Mouse (Mus musculus) hindbrain, embryonic 11.5 days (tissue): Measurements from ENCODE around the gene Iqgap2. TPM values are rescaled to one million over a fixed set of nuclear protein-coding genes. Genes with fewer than 3 reads are reported as not detected.

Experiments
- ATAC-seq: fragments of 200-750 bp; cut with Nextera tagmentation; 2 replicates; pipeline ENCODE4 v1.8.0; 2017; ENCODE audit warnings: mild to moderate bottlenecking, moderate TSS enrichment, moderate library complexity; ENCODE audit not compliant: low FRiP score
- DNase-seq: peaks from one replicate; pipeline ENCODE4 v3.0.0-alpha.2; 2015; ENCODE audit warnings: low spot score
- H3K27ac ChIP-seq: fragments of 300-500 bp; sonication (generic); 2 replicates; pipeline ENCODE4 v1.5.1; 2014; ENCODE audit warnings: mild to moderate bottlenecking, low read depth, low read length
- H3K27me3 ChIP-seq: fragments of 300-500 bp; sonication (generic); 2 replicates; pipeline ENCODE4 v1.6.1; 2014; ENCODE audit warnings: mild to moderate bottlenecking, low read length, moderate library complexity, mixed read lengths; ENCODE audit not compliant: control insufficient read depth, insufficient read depth
- H3K36me3 ChIP-seq: fragments of 300-500 bp; sonication (generic); 2 replicates; pipeline ENCODE4 v1.6.1; 2014; ENCODE audit warnings: mild to moderate bottlenecking, low read length, moderate library complexity, mixed read lengths; ENCODE audit not compliant: control insufficient read depth, insufficient read depth
- H3K4me1 ChIP-seq: fragments of 300-500 bp; sonication (generic); replicated peaks from 2 replicates; pipeline ENCODE4 v1.6.1; 2014; ENCODE audit warnings: low read length, mixed read lengths; ENCODE audit not compliant: control insufficient read depth, insufficient read depth
- H3K4me2 ChIP-seq: fragments of 300-500 bp; sonication (generic); replicated peaks from 2 replicates; pipeline ENCODE4 v1.6.1; 2014; ENCODE audit warnings: mild to moderate bottlenecking, low read depth, low read length
- H3K4me3 ChIP-seq: fragments of 300-500 bp; sonication (generic); 2 replicates; pipeline ENCODE4 v1.5.1; 2014; ENCODE audit warnings: low read depth, low read length
- H3K9ac ChIP-seq: fragments of 300-500 bp; sonication (generic); 2 replicates; pipeline ENCODE4 v1.6.1; 2014; ENCODE audit warnings: low read depth, low read length
- H3K9me3 ChIP-seq: fragments of 300-500 bp; sonication (generic); 2 replicates; pipeline ENCODE4 v1.6.1; 2016; ENCODE audit warnings: low read length; ENCODE audit not compliant: control insufficient read depth
- WGBS: fragments of 180-500 bp; shearing (Covaris S2); extraction: QIAGEN DNeasy Blood & Tissue Kit; methylation state at CpG from one replicate; pipeline ENCODE4 v1.1.7; 2014; 5-methylcytosine and 5-hydroxymethylcytosine counted together
- polyA plus RNA-seq: library from polyadenylated mRNA; unstranded; fragments of >200 nt; fragmentation: Nextera tagmentation; extraction: Ambion mirVana; gene quantifications from 2 replicates; pipeline ENCODE4 v1.2.1, GENCODE M21; 2014

The Iqgap2 gene
- polyA plus RNA-seq, 1 experiment from 2014 or later: 20.7 TPM

GRCm38 (mm10) chr13:95595411-95595810, 296.3 kb downstream of the Iqgap2 start:
- no peak for ATAC-seq
- H3K9ac ChIP-seq: no peak overlapping the region
- no peaks in the 10 kb centered on the region for H3K4me1 ChIP-seq
- H3K4me2 ChIP-seq: no peak overlapping the region
- no peaks in the 10 kb centered on the region for H3K36me3 ChIP-seq
- no peak overlapping the region for H3K27ac ChIP-seq
- no peak overlapping the region for H3K4me3 ChIP-seq
- WGBS: 90% methylated on average over 7 of the region's 7 CpGs
- H3K27me3 ChIP-seq: no peaks in the 10 kb centered on the region
- no peak for DNase-seq
- H3K9me3 ChIP-seq: no peaks in the 10 kb centered on the region

GRCm38 (mm10) chr13:95592860-95593259, 298.9 kb downstream of the Iqgap2 start:
- Histone ChIP-seq H3K4me3 (no peak overlapping the region), H3K4me1 (no peaks in the 10 kb centered on the region), H3K9me3 (no peaks in the 10 kb centered on the region), H3K4me2 (no peak overlapping the region), H3K27ac (no peak overlapping the region), H3K9ac (no peak overlapping the region), H3K36me3 (no peaks in the 10 kb centered on the region), H3K27me3 (no peaks in the 10 kb centered on the region)
- 86% methylated on average over 10 of the region's 10 CpGs for WGBS
- ATAC-seq (no peak), DNase-seq (no peak)

DNA sequence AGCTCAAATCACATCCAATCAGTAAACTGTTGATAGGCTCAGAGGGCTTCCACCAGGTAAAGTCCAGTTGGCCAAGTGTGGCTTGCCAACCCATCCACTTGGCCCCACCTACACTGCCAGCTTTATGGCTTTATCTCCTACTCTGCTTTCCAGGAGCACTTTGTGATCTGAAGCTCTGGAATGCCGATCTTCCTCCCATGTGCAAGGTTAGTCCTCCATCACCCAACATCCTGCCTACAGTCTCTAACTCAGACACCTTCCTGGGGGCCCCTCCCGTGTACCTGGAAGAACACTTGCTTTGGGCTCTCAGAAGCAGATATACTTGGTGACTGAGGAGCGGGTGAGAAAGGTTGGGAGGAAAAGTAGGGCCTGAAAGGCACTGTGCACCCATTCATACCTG, 300.1 kb downstream of the Iqgap2 start:
- ATAC-seq (no peak), DNase-seq (no peak)
- H3K27ac ChIP-seq: no peak overlapping the region
- H3K9ac ChIP-seq: no peak overlapping the region
- 96% methylated on average over 3 of the region's 3 CpGs for WGBS
- H3K36me3 ChIP-seq: no peaks in the 10 kb centered on the region
- H3K4me1 ChIP-seq: no peaks in the 10 kb centered on the region
- no peak overlapping the region for H3K4me3 ChIP-seq
- H3K4me2 ChIP-seq: no peak overlapping the region
- H3K27me3 ChIP-seq: no peaks in the 10 kb centered on the region
- H3K9me3 ChIP-seq: no peaks in the 10 kb centered on the region

GRCm38 (mm10) chr13:95587628-95588027, 304.1 kb downstream of the Iqgap2 start:
- no peaks in the 10 kb centered on the region for H3K4me1 ChIP-seq
- H3K4me2 ChIP-seq: no peak overlapping the region
- H3K27ac ChIP-seq: no peak overlapping the region
- ATAC-seq: no peak
- no peaks in the 10 kb centered on the region for H3K27me3 ChIP-seq
- no peak overlapping the region for H3K9ac ChIP-seq
- 88% methylated on average over 4 of the region's 4 CpGs for WGBS
- no peaks in the 10 kb centered on the region for H3K36me3 ChIP-seq
- H3K9me3 ChIP-seq: no peaks in the 10 kb centered on the region
- H3K4me3 ChIP-seq: no peak overlapping the region
- DNase-seq: no peak

- no peak overlapping the region for H3K27ac ChIP-seq
- 89% methylated on average over 5 of the region's 5 CpGs for WGBS
- H3K4me2 ChIP-seq: no peak overlapping the region
- H3K36me3 ChIP-seq: no peaks in the 10 kb centered on the region
- H3K4me1 ChIP-seq: no peaks in the 10 kb centered on the region
- H3K9ac ChIP-seq: no peak overlapping the region
- H3K9me3 ChIP-seq: no peaks in the 10 kb centered on the region
- DNase-seq (no peak), ATAC-seq (no peak)
- no peak overlapping the region for H3K4me3 ChIP-seq
- no peaks in the 10 kb centered on the region for H3K27me3 ChIP-seq
These were observed 306.8 kb downstream of the Iqgap2 start for GRCm38 (mm10) chr13:95584898-95585297.

GRCm38 (mm10) chr13:95583237-95584189, 308.2 kb downstream of the Iqgap2 start:
- no peak for DNase-seq
- WGBS: 69% methylated on average over 19 of the region's 19 CpGs

GRCm38 (mm10) chr13:95581850-95582249, 309.9 kb downstream of the Iqgap2 start:
- WGBS: 70% methylated on average over 1 of the region's 1 CpGs
- Histone ChIP-seq H3K9ac (no peak overlapping the region), H3K36me3 (no peaks in the 10 kb centered on the region), H3K4me3 (no peak overlapping the region), H3K4me2 (no peak overlapping the region), H3K9me3 (no peaks in the 10 kb centered on the region), H3K27ac (no peak overlapping the region), H3K27me3 (no peaks in the 10 kb centered on the region), H3K4me1 (no peaks in the 10 kb centered on the region)
- ATAC-seq: no peak
- no peak for DNase-seq

More at GRCm38 (mm10) chr13:95583237-95584189, 308.2 kb downstream of the Iqgap2 start:
- Histone ChIP-seq H3K9ac (no peak overlapping the region), H3K27ac (no peak overlapping the region), H3K4me1 (no peaks in the 10 kb centered on the region), H3K4me2 (no peak overlapping the region), H3K4me3 (no peak overlapping the region), H3K9me3 (no peaks in the 10 kb centered on the region), H3K36me3 (no peaks in the 10 kb centered on the region), H3K27me3 (no peaks in the 10 kb centered on the region)
- no peak for ATAC-seq

GRCm38 (mm10) chr13:95578016-95578697, 313.6 kb downstream of the Iqgap2 start:
- WGBS: 87% methylated on average over 5 of the region's 5 CpGs
- Histone ChIP-seq H3K4me1 (no peaks in the 10 kb centered on the region), H3K4me3 (no peak overlapping the region), H3K27me3 (no peaks in the 10 kb centered on the region), H3K27ac (no peak overlapping the region), H3K9me3 (no peaks in the 10 kb centered on the region), H3K9ac (no peak overlapping the region), H3K36me3 (no peaks in the 10 kb centered on the region), H3K4me2 (no peak overlapping the region)
- ATAC-seq: no peak
- DNase-seq: no peak
